Mouse (Mus musculus) neutrophil, adult 65 days (primary cell): ENCODE data around the gene Socs7. TPM values are rescaled to one million over a fixed set of nuclear protein-coding genes. Genes with fewer than 3 reads are reported as not detected.

ENCODE experiments used
- total RNA-seq: library from RNA; stranded (reverse); gene quantifications from 2 replicates; pipeline ENCODE4 v1.2.4, GENCODE M21; 2023

Socs7 gene
- 5.8 and 12.0 TPM in 2 replicates for total RNA-seq

GRCm38 (mm10) chr11:97361948-97362648 lies at the start of gene Socs7:
Gene Socs7 (plus strand): TSS chr11:97362551.

GRCm38 (mm10) chr11:97315504-97316503 lies 46.5 kb upstream of the Socs7 start, which contains the start of gene Mrpl45:
Gene Mrpl45 (plus strand): TSS chr11:97315716.

GRCm38 (mm10) chr11:97352027-97352684 lies 10.2 kb upstream of the Socs7 start, which contains the start of gene Gpr179:
Gene Gpr179 (minus strand): TSS chr11:97352077.

GRCm38 (mm10) chr11:97415330-97415711 lies 53.0 kb downstream of the Socs7 start, which contains the start of gene Arhgap23:
Gene Arhgap23 (plus strand): TSS chr11:97415533.

Other genes starting within 250 kb of the Socs7 start
- not detected in 2 replicates for gene Tbx21, start 247.2 kb upstream of the Socs7 start, total RNA-seq
- gene Tbkbp1, start 211.1 kb upstream of the Socs7 start, total RNA-seq = 41.1 and 50.6 TPM in 2 replicates
- gene Kpnb1, start 174.7 kb upstream of the Socs7 start, total RNA-seq = 70.1 and 104 TPM in 2 replicates
- gene Npepps, start 81.9 kb upstream of the Socs7 start, total RNA-seq = 175 and 265 TPM in 2 replicates
- gene Mrpl45, start 46.8 kb upstream of the Socs7 start, total RNA-seq = 9.8 and 12.8 TPM in 2 replicates
- gene Gpr179, start 10.5 kb upstream of the Socs7 start, total RNA-seq = not detected in 2 replicates
- gene Arhgap23, start 53.0 kb downstream of the Socs7 start, total RNA-seq = 36.3 and 40.0 TPM in 2 replicates
- gene 4933428G20Rik, start 137.8 kb downstream of the Socs7 start, total RNA-seq = not detected in 2 replicates
- not detected in 2 replicates for gene Srcin1, start 213.6 kb downstream of the Socs7 start, total RNA-seq